Mouse (Mus musculus) layer of hippocampus, adult 6 months (tissue): Measurements from ENCODE around the gene Enpep. TPM values are rescaled to one million over a fixed set of nuclear protein-coding genes. Genes with fewer than 3 reads are reported as not detected.

ENCODE experiments used
- long read RNA-seq, 2 experiments: library from polyadenylated mRNA; unstranded; transcript quantifications; one replicate each; pipeline ENCODE4 v2.0.0; 2019 to 2020
- polyA plus RNA-seq: library from polyadenylated mRNA; unstranded; fragments of <200 nt; fragmentation: Nextera tagmentation; gene quantifications from 2 replicates; pipeline ENCODE4 v1.2.3, GENCODE M21; 2021

Gene Enpep
- 0.59 and 0.75 TPM in 2 replicates for polyA plus RNA-seq
- long read RNA-seq, experiment 1, full-length matches to known transcripts: 1 of 2 reads
- long read RNA-seq, experiment 1, partial matches to known transcripts: 0 of 2 reads
- long read RNA-seq, experiment 1, other reads (novel, unspliced or antisense): 1 of 2 reads
- long read RNA-seq, experiment 2, full-length matches to known transcripts: 12 of 12 reads
- long read RNA-seq, experiment 2, partial matches to known transcripts: 0 of 12 reads
- long read RNA-seq, experiment 2, other reads (novel, unspliced or antisense): 0 of 12 reads

GRCm38 (mm10) chr3:129332586-129332985 lies at the start of gene Enpep:
Gene Enpep (minus strand): TSS chr3:129332720.

Other genes starting within 250 kb of the Enpep start
- not detected in 2 replicates for gene Pitx2, start 132.8 kb downstream of the Enpep start, polyA plus RNA-seq
- gene Elovl6, start 199.6 kb upstream of the Enpep start, polyA plus RNA-seq: 7.4 and 7.6 TPM in 2 replicates